Mouse (Mus musculus): ENCODE measurements around the gene 5031439G07Rik. TPM values are rescaled to one million over a fixed set of nuclear protein-coding genes. Genes with fewer than 3 reads are reported as not detected.

Gene 5031439G07Rik
- polyA plus RNA-seq, 1 experiment from 2014 or later, result 4.0 TPM

DNA sequence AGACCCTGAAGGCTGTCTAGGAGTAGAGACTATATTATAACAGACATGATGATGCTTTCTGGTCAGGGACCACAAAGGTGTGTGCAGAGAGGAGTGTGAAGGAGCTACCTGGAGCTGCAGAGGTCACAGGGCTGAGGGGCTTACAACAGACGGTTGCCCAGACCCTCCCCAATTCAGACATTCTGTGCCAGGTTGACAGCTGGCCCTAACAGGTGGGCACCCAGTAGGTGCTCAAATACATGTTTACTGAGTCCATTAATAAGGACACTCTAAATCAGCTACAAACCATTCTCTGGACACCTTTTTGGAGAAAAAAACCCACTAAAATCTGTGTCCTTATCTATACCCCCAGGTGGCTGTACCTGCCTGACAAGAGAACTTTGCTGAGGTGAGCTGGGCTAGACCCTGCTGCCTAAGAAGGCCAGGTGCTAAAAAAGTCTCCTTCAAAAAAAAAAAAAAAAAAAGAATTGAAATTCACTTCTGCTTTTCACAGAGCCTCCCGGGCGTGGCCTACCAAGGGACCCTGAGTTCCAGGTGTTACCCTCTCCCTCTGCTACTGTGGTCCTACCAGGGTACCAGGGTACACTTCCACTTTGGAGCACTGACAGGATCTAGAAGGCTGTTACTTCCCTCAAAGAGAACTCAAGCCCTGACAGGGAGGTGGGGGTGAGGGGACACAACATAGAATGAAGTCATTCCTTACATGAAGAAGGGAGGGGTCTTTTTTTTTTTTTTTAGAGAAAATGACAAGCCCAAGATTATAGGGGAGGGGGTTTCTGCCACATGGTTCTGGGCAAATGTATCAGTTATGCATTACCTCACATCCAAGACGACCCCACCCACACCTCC is 2.0 kb downstream of the 5031439G07Rik start:
- peaks cover 24% of the 10 kb centered on the region for H3K4me1 ChIP-seq (ENCODE audit: insufficient read depth)
- no peaks in the 10 kb centered on the region for H3K27me3 ChIP-seq (ENCODE audit: insufficient read depth, low read length)
- DNase-seq, result no peak
- H3K36me3 ChIP-seq (replicated peaks; ENCODE audit: insufficient read depth, low read length), result no peaks in the 10 kb centered on the region
- TF ChIP-seq CTCF (IDR thresholded peaks at IDR 0.05; ENCODE audit: low read depth) (no peak), EP300 (IDR thresholded peaks at IDR 0.05; ENCODE audit: low read depth) (no peak)
- H3K4me2 ChIP-seq (ENCODE audit: low read depth, low read length), result peak overlapping the region; percentile 93
- no peak for ATAC-seq
- H3K9me3 ChIP-seq (ENCODE audit: low read length), result no peaks in the 10 kb centered on the region
- whole genome bisulfite sequencing (ENCODE audit: insufficient replicate concordance), result 48% methylated on average over 4 of the region's 4 CpGs
- H3K4me3 ChIP-seq (ENCODE audit: low read depth, low read length), result peak overlapping the region; percentile 70
- peak overlapping the region; percentile 82 for H3K9ac ChIP-seq (replicated peaks)
- no peak overlapping the region; the same call in 1 of the 2 replicates for H3K27ac ChIP-seq (ENCODE audit: low read depth)

DNA sequence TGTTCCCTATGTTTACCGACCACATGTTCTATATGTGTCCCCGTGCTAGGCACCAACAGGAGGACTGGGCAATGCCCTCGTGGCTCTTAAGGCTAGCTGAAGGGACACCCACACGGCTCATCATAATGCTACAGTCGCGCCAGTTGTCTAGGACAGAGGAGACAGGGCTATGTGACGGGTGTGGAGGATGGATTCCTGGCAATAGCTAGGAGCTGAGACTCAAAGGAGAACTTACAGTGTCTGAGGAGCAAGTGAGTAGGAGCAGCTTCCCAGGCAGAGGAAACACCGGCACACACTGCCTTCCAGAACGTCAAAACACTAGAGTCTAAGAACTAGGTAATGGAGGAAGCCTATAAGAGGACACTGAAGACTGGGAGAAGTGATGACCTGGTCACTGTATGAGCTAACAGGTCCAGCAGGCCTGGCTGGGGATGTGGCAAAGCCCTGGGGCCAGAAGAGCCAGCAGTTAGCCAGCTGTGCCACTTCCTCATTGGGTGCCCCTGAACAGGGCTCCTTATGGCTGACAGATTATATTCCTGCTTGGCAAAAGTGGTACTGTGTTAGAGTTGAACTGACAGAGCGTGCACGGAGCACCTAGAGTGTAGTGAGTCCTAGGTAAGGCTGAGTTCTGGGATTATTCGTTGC is 2.7 kb downstream of the 5031439G07Rik start:
- Histone ChIP-seq H3K4me1 (ENCODE audit: insufficient read depth) (peaks cover 24% of the 10 kb centered on the region), H3K9me3 (ENCODE audit: low read length) (no peaks in the 10 kb centered on the region), H3K27me3 (ENCODE audit: insufficient read depth, low read length) (no peaks in the 10 kb centered on the region), H3K4me3 (ENCODE audit: low read depth, low read length) (no peak overlapping the region), H3K36me3 (replicated peaks; ENCODE audit: insufficient read depth, low read length) (no peaks in the 10 kb centered on the region), H3K27ac (ENCODE audit: low read depth) (no peak overlapping the region), H3K9ac (replicated peaks) (no peak overlapping the region), H3K4me2 (ENCODE audit: low read depth, low read length) (no peak overlapping the region)
- TF ChIP-seq EP300 (IDR thresholded peaks at IDR 0.05; ENCODE audit: low read depth) (no peak), CTCF (IDR thresholded peaks at IDR 0.05; ENCODE audit: low read depth) (no peak)
- 76% methylated on average over 12 of the region's 12 CpGs for WGBS (ENCODE audit: insufficient replicate concordance)
- no peak for DNase-seq
- no peak for ATAC-seq

DNA sequence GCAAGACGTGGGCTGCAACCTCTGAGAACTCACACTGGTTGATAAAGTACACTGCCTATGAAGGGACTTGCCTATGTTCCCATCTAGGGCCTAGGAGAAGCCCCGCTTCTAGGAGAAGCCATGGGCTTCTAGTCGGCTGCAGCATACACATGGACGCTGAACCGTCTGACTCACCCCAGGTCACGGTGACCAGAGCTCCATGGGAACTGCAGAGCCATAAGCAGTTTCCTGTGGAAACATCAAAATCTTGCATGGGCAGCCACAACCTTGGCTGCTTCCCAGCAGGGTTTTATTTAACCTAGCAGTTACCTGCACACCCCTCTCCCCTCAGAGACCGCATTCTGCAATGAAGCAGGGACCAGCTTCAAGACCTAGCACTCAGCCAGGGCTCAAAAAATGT is 4.6 kb downstream of the 5031439G07Rik start:
- H3K9ac ChIP-seq (replicated peaks), result no peak overlapping the region
- 75% methylated on average over 7 of the region's 7 CpGs for WGBS (ENCODE audit: insufficient replicate concordance)

DNA sequence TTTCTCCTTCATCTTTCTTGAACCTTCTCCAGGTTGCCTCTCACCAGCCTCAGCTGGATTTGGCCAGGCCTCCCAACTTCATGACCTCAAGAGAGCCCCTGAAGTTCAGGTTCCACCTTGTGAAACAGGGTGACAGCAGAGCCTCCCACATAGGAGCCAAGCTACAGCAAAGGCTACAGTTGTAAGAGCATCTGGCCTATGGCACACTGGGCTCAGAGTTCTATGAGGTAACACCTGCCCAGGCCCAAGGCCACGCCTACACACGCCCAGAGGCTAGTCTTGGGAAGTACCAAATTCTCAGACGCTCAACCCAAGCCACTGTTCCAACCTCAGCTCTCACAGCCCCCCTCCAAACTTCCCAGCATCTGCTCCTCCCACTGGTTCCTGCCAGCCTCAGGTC is 5.5 kb downstream of the 5031439G07Rik start:
- no peak overlapping the region for H3K27ac ChIP-seq (ENCODE audit: low read depth)
- no peak overlapping the region for H3K9ac ChIP-seq (replicated peaks)
- H3K4me1 ChIP-seq (ENCODE audit: insufficient read depth), result peaks cover 17% of the 10 kb centered on the region
- no peaks in the 10 kb centered on the region for H3K27me3 ChIP-seq (ENCODE audit: insufficient read depth, low read length)
- no peaks in the 10 kb centered on the region for H3K9me3 ChIP-seq (ENCODE audit: low read length)
- H3K4me3 ChIP-seq (ENCODE audit: low read depth, low read length), result no peak overlapping the region
- no peaks in the 10 kb centered on the region for H3K36me3 ChIP-seq (replicated peaks; ENCODE audit: insufficient read depth, low read length)
- no peak for TF ChIP-seq CTCF (IDR thresholded peaks at IDR 0.05; ENCODE audit: low read depth)
- H3K4me2 ChIP-seq (ENCODE audit: low read depth, low read length), result no peak overlapping the region
- 81% methylated on average over 3 of the region's 3 CpGs for WGBS (ENCODE audit: insufficient replicate concordance)
- peak; percentile 34 for DNase-seq
- peak; percentile 62 for ATAC-seq

More for the DNA sequence above, 4.6 kb downstream of the 5031439G07Rik start:
- Histone ChIP-seq H3K36me3 (replicated peaks; ENCODE audit: insufficient read depth, low read length) (no peaks in the 10 kb centered on the region), H3K4me3 (ENCODE audit: low read depth, low read length) (no peak overlapping the region), H3K27ac (ENCODE audit: low read depth) (no peak overlapping the region), H3K4me1 (ENCODE audit: insufficient read depth) (peaks cover 24% of the 10 kb centered on the region), H3K9me3 (ENCODE audit: low read length) (no peaks in the 10 kb centered on the region), H3K27me3 (ENCODE audit: insufficient read depth, low read length) (no peaks in the 10 kb centered on the region), H3K4me2 (ENCODE audit: low read depth, low read length) (no peak overlapping the region)
- no peak for ATAC-seq
- TF ChIP-seq EP300 (IDR thresholded peaks at IDR 0.05; ENCODE audit: low read depth) (no peak), CTCF (IDR thresholded peaks at IDR 0.05; ENCODE audit: low read depth) (no peak)
- DNase-seq, result no peak

DNA sequence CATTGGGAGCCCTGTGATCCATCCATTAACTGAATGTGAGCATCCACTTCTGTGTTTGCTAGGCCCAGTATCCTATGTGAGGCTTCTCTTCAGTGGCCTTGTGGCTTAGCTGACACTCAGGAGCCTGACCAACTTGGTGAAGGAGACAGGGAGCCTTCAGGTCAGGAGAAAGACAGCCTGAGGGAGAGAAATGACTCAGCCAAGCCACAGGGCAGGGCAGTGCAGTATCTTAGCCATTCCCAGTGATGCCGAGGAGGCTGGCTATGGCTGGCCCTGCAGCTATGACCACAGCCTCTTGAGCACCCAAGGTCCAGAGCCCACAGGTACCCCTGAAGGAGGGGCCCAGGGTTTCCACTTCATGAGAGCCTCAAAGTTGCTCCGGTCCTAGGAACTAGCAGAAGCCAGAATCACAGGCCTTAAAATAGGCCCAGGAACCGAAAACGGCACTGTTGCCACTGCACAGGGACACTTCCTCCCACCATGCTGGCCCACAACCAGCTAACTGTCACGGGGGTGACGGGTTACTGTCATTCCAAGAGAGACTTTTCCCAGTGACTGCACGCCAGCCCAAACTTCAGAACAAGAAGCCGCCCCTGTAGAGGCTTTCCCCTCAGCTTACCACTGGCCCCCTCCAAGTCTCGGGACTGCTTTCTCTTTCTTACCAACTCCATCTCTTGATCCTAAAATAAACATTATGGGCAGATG is 6.6 kb downstream of the 5031439G07Rik start:
- H3K9ac ChIP-seq (replicated peaks), result no peak overlapping the region
- no peaks in the 10 kb centered on the region for H3K27me3 ChIP-seq (ENCODE audit: insufficient read depth, low read length)
- WGBS (ENCODE audit: insufficient replicate concordance), result 50% methylated on average over 9 of the region's 9 CpGs
- no peak for ATAC-seq
- 0 out of 2 replicates have a peak overlapping the region, but pooled peaks have one; percentile 22 for H3K27ac ChIP-seq (ENCODE audit: low read depth)
- H3K4me2 ChIP-seq (ENCODE audit: low read depth, low read length), result no peak overlapping the region
- H3K9me3 ChIP-seq (ENCODE audit: low read length), result no peaks in the 10 kb centered on the region
- no peak for TF ChIP-seq CTCF (IDR thresholded peaks at IDR 0.05; ENCODE audit: low read depth)
- no peak for TF ChIP-seq EP300 (IDR thresholded peaks at IDR 0.05; ENCODE audit: low read depth)
- peaks cover 12% of the 10 kb centered on the region for H3K4me1 ChIP-seq (ENCODE audit: insufficient read depth)
- no peak for DNase-seq
- H3K4me3 ChIP-seq (ENCODE audit: low read depth, low read length), result no peak overlapping the region
- H3K36me3 ChIP-seq (replicated peaks; ENCODE audit: insufficient read depth, low read length), result no peaks in the 10 kb centered on the region

DNA sequence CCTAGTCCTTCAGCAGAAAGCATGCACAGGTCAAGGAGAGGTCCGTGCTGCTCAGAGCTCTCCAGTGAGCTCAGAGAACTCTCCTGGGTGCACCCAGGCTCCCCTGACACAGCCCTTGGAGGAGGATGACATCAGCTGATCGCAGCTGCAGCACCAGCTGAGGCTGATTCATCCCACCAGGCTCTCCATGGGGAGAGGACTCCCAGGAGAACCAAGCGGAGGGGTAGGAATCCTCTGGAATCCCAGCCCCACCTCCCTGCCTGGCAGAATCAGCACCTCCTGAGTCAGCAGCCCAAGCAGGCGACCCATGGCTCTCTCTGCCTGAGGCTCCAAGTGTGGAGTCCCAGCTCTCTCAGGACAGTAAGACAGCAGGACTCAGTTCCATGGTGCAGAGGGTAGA is 12.6 kb downstream of the 5031439G07Rik start:
- ATAC-seq (no peak), DNase-seq (no peak)

More for the DNA sequence above, 12.6 kb downstream of the 5031439G07Rik start:
- H3K27me3 ChIP-seq (ENCODE audit: insufficient read depth, low read length), result no peaks in the 10 kb centered on the region
- no peak overlapping the region for H3K9ac ChIP-seq (replicated peaks)
- no peak overlapping the region for H3K4me3 ChIP-seq (ENCODE audit: low read depth, low read length)
- H3K4me2 ChIP-seq (ENCODE audit: low read depth, low read length), result no peak overlapping the region
- no peak overlapping the region for H3K27ac ChIP-seq (ENCODE audit: low read depth)
- WGBS (ENCODE audit: insufficient replicate concordance), result 51% methylated on average over 4 of the region's 4 CpGs
- no peaks in the 10 kb centered on the region for H3K36me3 ChIP-seq (replicated peaks; ENCODE audit: insufficient read depth, low read length)
- H3K4me1 ChIP-seq (ENCODE audit: insufficient read depth), result 0 out of 2 replicates have a peak, but pooled peaks cover 2% of the 10 kb centered on the region
- TF ChIP-seq EP300 (IDR thresholded peaks at IDR 0.05; ENCODE audit: low read depth), result no peak
- TF ChIP-seq CTCF (IDR thresholded peaks at IDR 0.05; ENCODE audit: low read depth), result no peak
- no peaks in the 10 kb centered on the region for H3K9me3 ChIP-seq (ENCODE audit: low read length)

Measured in liver, postnatal 0 days (tissue).